Comparison of ENCODE assay signal across 9 mouse cellular contexts in genomic region chr10:67996171-67996570, GRCm38 (mm10). TPM values are rescaled to one million over a fixed set of nuclear protein-coding genes. Genes with fewer than 3 reads are reported as not detected.
DNase-seq lines count a peak whose midpoint lies in the region; ATAC-seq and TF ChIP-seq lines count a peak whose summit lies in the region.
"Had no signal": no experiment of that assay in that cellular context is flagged by ENCODE, and none has a peak within 500 bp of the region (broad histone marks: within the 10 kb centered on the region; RNA-seq: fewer than 3 reads in every experiment).

No protein-coding gene starts in this region.

- no peaks in the 10 kb centered on the region for H3K4me1 ChIP-seq in forebrain, embryonic 14.5 days (ENCODE audit: control insufficient read depth, insufficient read depth, low read length)
- H3K4me1 ChIP-seq in forebrain, embryonic 12.5 days: no peaks in the 10 kb centered on the region
- peaks cover 2% of the 10 kb centered on the region; the same call in 1 of the 2 replicates for H3K4me1 ChIP-seq in liver, adult 2 months (ENCODE audit: control insufficient read depth, insufficient read depth, low read length)
- no peaks in the 10 kb centered on the region; the same call in 1 of the 2 replicates for H3K4me1 ChIP-seq in liver, embryonic 11.5 days (replicated peaks; ENCODE audit: control insufficient read depth, insufficient read depth, low read length)

- 0 out of 2 replicates have a peak, but pooled peaks cover 2% of the 10 kb centered on the region for H3K36me3 ChIP-seq in forebrain, embryonic 14.5 days (ENCODE audit: control insufficient read depth, insufficient read depth, low read length)
- H3K36me3 ChIP-seq in forebrain, embryonic 12.5 days (replicated peaks): peaks cover 37% of the 10 kb centered on the region
- H3K36me3 ChIP-seq in liver, adult 2 months (ENCODE audit: control insufficient read depth, insufficient read depth, low read length): no peaks in the 10 kb centered on the region
- H3K36me3 ChIP-seq in liver, embryonic 11.5 days (ENCODE audit: control insufficient read depth, insufficient read depth, low read length): no peaks in the 10 kb centered on the region

- H3K4me2 ChIP-seq in forebrain, embryonic 14.5 days (ENCODE audit: low read length): no peak overlapping the region
- no peak overlapping the region for H3K4me2 ChIP-seq in forebrain, embryonic 12.5 days
- no peak overlapping the region for H3K4me2 ChIP-seq in liver, embryonic 11.5 days
- H3K4me2 ChIP-seq: heart, embryonic 13.5 days had no signal

- H3K79me2 ChIP-seq in liver, adult 2 months (ENCODE audit: control insufficient read depth, insufficient read depth, low read length): no peaks in the 10 kb centered on the region

- no peaks in the 10 kb centered on the region for H3K9me3 ChIP-seq in forebrain, embryonic 14.5 days (replicated peaks; ENCODE audit: control insufficient read depth, low read length)
- H3K9me3 ChIP-seq in forebrain, embryonic 12.5 days: no peaks in the 10 kb centered on the region
- H3K9me3 ChIP-seq in liver, embryonic 11.5 days (ENCODE audit: control insufficient read depth, low read length): no peaks in the 10 kb centered on the region
- H3K9me3 ChIP-seq: heart, embryonic 13.5 days had no signal

- no peaks in the 10 kb centered on the region for H3K27me3 ChIP-seq in forebrain, embryonic 14.5 days (replicated peaks; ENCODE audit: control insufficient read depth, insufficient read depth, low read length)
- H3K27me3 ChIP-seq in forebrain, embryonic 12.5 days: no peaks in the 10 kb centered on the region
- H3K27me3 ChIP-seq in liver, adult 2 months (ENCODE audit: control insufficient read depth, insufficient read depth, low read length): no peaks in the 10 kb centered on the region
- H3K27me3 ChIP-seq in liver, embryonic 11.5 days (replicated peaks; ENCODE audit: control insufficient read depth, insufficient read depth, low read length): no peaks in the 10 kb centered on the region
- H3K27me3 ChIP-seq: heart, embryonic 13.5 days had no signal

- no peak overlapping the region for H3K4me3 ChIP-seq in forebrain, embryonic 14.5 days (ENCODE audit: low read depth, low read length)
- H3K4me3 ChIP-seq in forebrain, embryonic 12.5 days (replicated peaks): no peak overlapping the region
- H3K4me3 ChIP-seq in liver, adult 2 months (ENCODE audit: insufficient read depth, low read depth, low read length): no peak overlapping the region
- H3K4me3 ChIP-seq in liver, embryonic 11.5 days (ENCODE audit: low read depth, low read length): no peak overlapping the region
- H3K4me3 ChIP-seq: heart, embryonic 13.5 days had no signal

- DNase-seq in forebrain, embryonic 14.5 days (ENCODE audit: low spot score): peak; percentile 70
- DNase-seq in liver, adult 2 months (ENCODE audit: extremely low read depth, low read depth, low spot score): peak; percentile 26
- DNase-seq in liver, embryonic 11.5 days (ENCODE audit: low spot score): no peak
- peak; percentile 65 for DNase-seq in brain, adult 2 months (ENCODE audit: low read depth, low spot score)
- DNase-seq in c-Kit-positive CD71-positive TER-119-positive erythroid progenitor cells, embryonic 14.5 days (ENCODE audit: low spot score): no peak
- DNase-seq in gastrocnemius, postnatal 25 days: no peak

- ATAC-seq in forebrain, embryonic 14.5 days: no peak
- no peak for ATAC-seq in forebrain, embryonic 12.5 days (ENCODE audit: low FRiP score)
- ATAC-seq in liver, embryonic 11.5 days (replicated peaks; ENCODE audit: low FRiP score): no peak
- peak; percentile 56; the same call in 1 of the 2 replicates for ATAC-seq in neutrophil, adult 5-6 weeks (ENCODE audit: extremely low read depth, insufficient number of reproducible peaks, low FRiP score, poor library complexity, severe bottlenecking)

- TF ChIP-seq POLR2A in liver, adult 2 months (IDR thresholded peaks at IDR 0.05; ENCODE audit: extremely low read depth, insufficient read depth, low read length): no peak

- H3K9ac ChIP-seq in forebrain, embryonic 14.5 days (ENCODE audit: low read length): no peak overlapping the region
- no peak overlapping the region for H3K9ac ChIP-seq in forebrain, embryonic 12.5 days
- H3K9ac ChIP-seq in liver, adult 2 months (ENCODE audit: low read depth, low read length): no peak overlapping the region
- H3K9ac ChIP-seq in liver, embryonic 11.5 days (ENCODE audit: low read depth, low read length): no peak overlapping the region
- H3K9ac ChIP-seq: heart, embryonic 13.5 days had no signal

- peak; percentile 14; the same call in 1 of the 2 replicates for TF ChIP-seq CTCF in liver, adult 2 months (IDR thresholded peaks at IDR 0.05; ENCODE audit: low read depth, low read length)

- H3K27ac ChIP-seq in forebrain, embryonic 14.5 days (ENCODE audit: low read depth, low read length): no peak overlapping the region
- H3K27ac ChIP-seq in forebrain, embryonic 12.5 days: no peak overlapping the region
- H3K27ac ChIP-seq in liver, adult 2 months (replicated peaks; ENCODE audit: insufficient read depth, low read depth, low read length): no peak overlapping the region
- no peak overlapping the region for H3K27ac ChIP-seq in liver, embryonic 11.5 days (ENCODE audit: low read depth, low read length)
- H3K27ac ChIP-seq: heart, embryonic 13.5 days had no signal

- 0% methylated on average over 1 of the region's 1 CpGs for WGBS in forebrain, embryonic 14.5 days
- 0% methylated on average over 1 of the region's 1 CpGs for WGBS in forebrain, embryonic 12.5 days
- WGBS in liver, adult 2 months: 25% methylated on average over 1 of the region's 1 CpGs
- WGBS in liver, embryonic 11.5 days: 0% methylated on average over 1 of the region's 1 CpGs

RNA-seq across cellular contexts. Expression of gene Rtkn2, which starts 16.8 kb away (rescaled TPM):
- polyA plus RNA-seq in forebrain, embryonic 14.5 days (2014; fragmentation: Nextera tagmentation; extraction: Ambion mirVana): 11.1 and 11.2 TPM in 2 replicates
- polyA plus RNA-seq in forebrain, embryonic 12.5 days (2016; fragmentation: Nextera tagmentation; extraction: Ambion mirVana): 29.1 and 29.4 TPM in 2 replicates
- total RNA-seq in liver, adult 2 months (2014; rRNA removed): 0.07 and 0.09 TPM in 2 replicates
- not detected in 2 replicates for polyA plus RNA-seq in liver, adult 2 months (2012; rRNA removed)
- polyA plus RNA-seq in liver, embryonic 11.5 days (2014; fragmentation: Nextera tagmentation; extraction: Ambion mirVana): 4.9 and 5.7 TPM in 2 replicates
- total RNA-seq in neutrophil, adult 5-6 weeks (2017): 0.61 TPM in 1 of 2 replicates, not detected in the other
- under 1 TPM; 0.29 to 0.36 TPM for total RNA-seq in gastrocnemius, postnatal 25 days (2021)

Comparison
In these comparisons a context has a peak if more than half of its experiments do, and no peak if none do; other contexts are left out.
1. DNase-seq: peak in forebrain, embryonic 14.5 days (single experiment), liver, adult 2 months (single experiment) and brain, adult 2 months (single experiment); none in liver, embryonic 11.5 days (single experiment), c-Kit-positive CD71-positive TER-119-positive erythroid progenitor cells, embryonic 14.5 days (single experiment) and gastrocnemius, postnatal 25 days (single experiment).